Mouse (Mus musculus): ENCODE results near the gene Prdm5. TPM values are rescaled to one million over a fixed set of nuclear protein-coding genes. Genes with fewer than 3 reads are reported as not detected.

The Prdm5 gene
- polyA plus RNA-seq, 1 experiment from 2014 or later: 13.1 TPM

DNA sequence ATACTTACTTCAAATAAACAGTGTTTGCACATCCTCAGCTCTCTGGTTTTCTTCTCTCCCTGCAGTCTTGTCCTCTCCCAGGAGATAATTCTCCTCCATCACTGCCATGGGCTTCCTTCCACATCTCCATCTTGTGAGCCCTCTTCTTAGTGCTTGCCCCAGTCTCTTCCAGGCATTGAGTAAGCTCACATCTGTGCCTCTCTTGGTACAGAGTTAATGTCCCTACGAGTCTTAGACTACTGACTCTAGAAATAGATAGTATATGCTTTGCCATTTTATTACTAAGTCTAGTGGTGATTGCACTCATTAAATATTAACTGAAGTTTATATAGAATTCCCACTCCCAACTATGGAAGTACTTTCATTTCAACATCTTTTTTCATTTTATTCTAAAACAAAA is 154.0 kb downstream of the Prdm5 start:
- Histone ChIP-seq H3K27me3 (ENCODE audit: control insufficient read depth, insufficient read depth, low read length) (no peaks in the 10 kb centered on the region), H3K9me3 (ENCODE audit: control insufficient read depth, low read length) (no peaks in the 10 kb centered on the region), H3K4me3 (ENCODE audit: low read depth, low read length) (no peak overlapping the region), H3K36me3 (ENCODE audit: control insufficient read depth, insufficient read depth, low read length) (no peaks in the 10 kb centered on the region), H3K27ac (ENCODE audit: low read depth, low read length) (no peak overlapping the region), H3K4me1 (ENCODE audit: control insufficient read depth, insufficient read depth, low read length) (no peaks in the 10 kb centered on the region), H3K4me2 (no peak overlapping the region), H3K9ac (ENCODE audit: low read length) (no peak overlapping the region)
- DNase-seq (ENCODE audit: low spot score, missing footprints) (peak; percentile 49), ATAC-seq (ENCODE audit: low FRiP score) (peak; percentile 43)
- 20% methylated on average over 1 of the region's 1 CpGs for WGBS

GRCm38 (mm10) chr6:65933177-65933576 is 154.4 kb downstream of the Prdm5 start:
- Histone ChIP-seq H3K36me3 (ENCODE audit: control insufficient read depth, insufficient read depth, low read length) (no peaks in the 10 kb centered on the region), H3K4me3 (ENCODE audit: low read depth, low read length) (no peak overlapping the region), H3K9me3 (ENCODE audit: control insufficient read depth, low read length) (no peaks in the 10 kb centered on the region), H3K9ac (ENCODE audit: low read length) (no peak overlapping the region), H3K4me1 (ENCODE audit: control insufficient read depth, insufficient read depth, low read length) (no peaks in the 10 kb centered on the region), H3K4me2 (no peak overlapping the region), H3K27ac (ENCODE audit: low read depth, low read length) (no peak overlapping the region), H3K27me3 (ENCODE audit: control insufficient read depth, insufficient read depth, low read length) (no peaks in the 10 kb centered on the region)
- ATAC-seq (ENCODE audit: low FRiP score): peak; percentile 87
- WGBS: 7% methylated on average over 4 of the region's 4 CpGs
- peak; percentile 85 for DNase-seq (ENCODE audit: low spot score, missing footprints)

DNA sequence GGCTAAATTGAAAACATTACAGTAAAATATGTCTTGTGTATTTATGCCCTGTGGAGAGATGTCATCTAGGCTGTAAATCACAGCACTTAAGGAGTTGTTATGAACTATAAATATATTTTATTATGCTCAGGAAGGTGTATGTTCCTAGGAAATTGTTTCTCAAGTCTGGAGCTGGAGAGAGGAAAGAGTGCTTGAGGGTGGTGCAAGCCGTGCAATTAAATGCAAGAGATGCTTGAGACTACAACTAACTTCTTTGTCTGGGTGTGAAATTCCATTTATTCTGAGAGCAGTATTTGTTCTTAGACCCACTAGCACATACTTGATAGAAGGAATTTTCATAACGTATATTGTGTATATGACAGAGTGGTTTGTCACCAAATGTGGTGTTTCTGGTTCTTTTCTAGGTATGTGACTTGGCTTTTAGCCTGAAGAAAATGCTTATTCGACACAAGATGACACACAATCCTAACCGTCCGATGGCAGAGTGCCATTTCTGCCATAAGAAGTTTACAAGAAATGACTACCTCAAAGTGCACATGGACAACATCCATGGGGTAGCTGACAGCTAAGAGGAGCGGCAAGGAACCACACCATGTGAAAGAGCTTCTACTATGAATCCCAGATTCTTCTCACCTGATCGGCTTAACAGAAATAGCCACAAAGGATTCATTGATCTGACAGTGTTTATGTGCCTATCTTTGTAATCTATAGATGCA is 156.9 kb downstream of the Prdm5 start:
- Histone ChIP-seq H3K9me3 (ENCODE audit: control insufficient read depth, low read length) (no peaks in the 10 kb centered on the region), H3K4me3 (ENCODE audit: low read depth, low read length) (no peak overlapping the region), H3K9ac (ENCODE audit: low read length) (no peak overlapping the region), H3K27ac (ENCODE audit: low read depth, low read length) (no peak overlapping the region), H3K4me1 (ENCODE audit: control insufficient read depth, insufficient read depth, low read length) (no peaks in the 10 kb centered on the region), H3K36me3 (ENCODE audit: control insufficient read depth, insufficient read depth, low read length) (no peaks in the 10 kb centered on the region), H3K4me2 (no peak overlapping the region), H3K27me3 (ENCODE audit: control insufficient read depth, insufficient read depth, low read length) (no peaks in the 10 kb centered on the region)
- 93% methylated on average over 7 of the region's 7 CpGs for WGBS
- peak; percentile 37 for DNase-seq (ENCODE audit: low spot score, missing footprints)
- ATAC-seq (ENCODE audit: low FRiP score): no peak

DNA sequence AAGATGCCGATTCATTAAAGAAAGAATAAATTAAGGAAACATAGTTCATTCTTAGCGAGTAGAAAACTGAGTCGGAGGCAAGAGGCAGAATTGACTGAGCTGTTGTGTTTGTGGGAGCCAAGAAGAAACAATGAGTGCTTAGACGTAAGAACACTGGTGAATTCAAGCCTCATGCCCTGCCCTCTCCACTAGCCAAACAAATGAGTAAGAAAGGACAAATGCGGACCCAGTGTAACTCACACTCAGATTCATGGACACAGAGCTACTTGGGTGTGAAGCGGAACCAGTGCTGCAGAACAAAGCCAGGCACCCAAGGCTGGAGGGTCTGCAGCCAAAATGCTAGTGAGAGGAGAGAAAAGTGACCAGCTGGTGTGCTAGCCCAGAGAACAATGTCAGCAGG is 171.7 kb downstream of the Prdm5 start:
- H3K27ac ChIP-seq (ENCODE audit: low read depth, low read length): no peak overlapping the region
- ATAC-seq (ENCODE audit: low FRiP score): no peak

DNA sequence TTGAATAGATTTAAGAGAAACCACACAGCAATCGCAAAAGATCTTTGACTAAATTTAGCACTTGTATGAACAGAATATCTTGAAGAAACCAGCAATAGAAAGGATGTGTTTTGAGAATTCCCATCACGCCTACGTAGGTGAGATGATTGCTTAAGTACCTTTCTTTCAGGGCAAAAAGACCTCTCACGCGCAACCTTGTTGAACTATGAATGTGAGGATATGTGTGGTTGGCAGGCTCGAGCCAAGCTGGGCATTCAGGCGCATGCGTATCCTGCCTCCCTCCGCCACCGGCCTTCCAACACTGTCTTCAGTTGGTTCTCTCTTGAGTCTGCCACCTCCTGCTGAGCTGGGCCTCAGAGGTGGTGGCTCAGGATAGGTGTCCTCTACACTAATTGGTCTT is 173.5 kb downstream of the Prdm5 start, which contains the start of gene 4930544G11Rik:
4930544G11Rik (plus strand) TSS at position 301 of the 400 bp plus-strand sequence.
- Histone ChIP-seq H3K4me2 (no peak within 1 kb of the TSS), H3K4me1 (ENCODE audit: control insufficient read depth, insufficient read depth, low read length) (no peaks in the 10 kb centered on the region), H3K36me3 (ENCODE audit: control insufficient read depth, insufficient read depth, low read length) (no peaks in the 10 kb centered on the region), H3K27me3 (ENCODE audit: control insufficient read depth, insufficient read depth, low read length) (no peaks in the 10 kb centered on the region), H3K9ac (ENCODE audit: low read length) (no peak within 1 kb of the TSS), H3K9me3 (ENCODE audit: control insufficient read depth, low read length) (no peaks in the 10 kb centered on the region), H3K27ac (ENCODE audit: low read depth, low read length) (no peak within 1 kb of the TSS), H3K4me3 (ENCODE audit: low read depth, low read length) (no peak within 1 kb of the TSS)
- no peak for DNase-seq (ENCODE audit: low spot score, missing footprints)
- 97% methylated on average over 10 of the region's 10 CpGs for WGBS
- no peak for ATAC-seq (ENCODE audit: low FRiP score)

More for the DNA sequence above, 171.7 kb downstream of the Prdm5 start:
- DNase-seq (ENCODE audit: low spot score, missing footprints): no peak
- H3K9ac ChIP-seq (ENCODE audit: low read length): no peak overlapping the region
- WGBS: 77% methylated on average over 6 of the region's 6 CpGs
- no peaks in the 10 kb centered on the region for H3K27me3 ChIP-seq (ENCODE audit: control insufficient read depth, insufficient read depth, low read length)
- H3K36me3 ChIP-seq (ENCODE audit: control insufficient read depth, insufficient read depth, low read length): no peaks in the 10 kb centered on the region
- no peaks in the 10 kb centered on the region for H3K4me1 ChIP-seq (ENCODE audit: control insufficient read depth, insufficient read depth, low read length)
- no peak overlapping the region for H3K4me2 ChIP-seq
- no peaks in the 10 kb centered on the region for H3K9me3 ChIP-seq (ENCODE audit: control insufficient read depth, low read length)
- no peak overlapping the region for H3K4me3 ChIP-seq (ENCODE audit: low read depth, low read length)

- DNase-seq (ENCODE audit: low spot score, missing footprints) (peak; percentile 83), ATAC-seq (ENCODE audit: low FRiP score) (peak; percentile 59; the same call in 1 of the 2 replicates)
- Histone ChIP-seq H3K27ac (ENCODE audit: low read depth, low read length) (no peak overlapping the region), H3K36me3 (ENCODE audit: control insufficient read depth, insufficient read depth, low read length) (no peaks in the 10 kb centered on the region), H3K4me2 (no peak overlapping the region), H3K9ac (ENCODE audit: low read length) (no peak overlapping the region), H3K27me3 (ENCODE audit: control insufficient read depth, insufficient read depth, low read length) (no peaks in the 10 kb centered on the region), H3K9me3 (ENCODE audit: control insufficient read depth, low read length) (no peaks in the 10 kb centered on the region), H3K4me1 (ENCODE audit: control insufficient read depth, insufficient read depth, low read length) (peaks cover 8% of the 10 kb centered on the region; the same call in 1 of the 2 replicates), H3K4me3 (ENCODE audit: low read depth, low read length) (no peak overlapping the region)
- WGBS: 46% methylated on average over 6 of the region's 6 CpGs
These were observed 190.8 kb downstream of the Prdm5 start for GRCm38 (mm10) chr6:65969386-65970111.

DNA sequence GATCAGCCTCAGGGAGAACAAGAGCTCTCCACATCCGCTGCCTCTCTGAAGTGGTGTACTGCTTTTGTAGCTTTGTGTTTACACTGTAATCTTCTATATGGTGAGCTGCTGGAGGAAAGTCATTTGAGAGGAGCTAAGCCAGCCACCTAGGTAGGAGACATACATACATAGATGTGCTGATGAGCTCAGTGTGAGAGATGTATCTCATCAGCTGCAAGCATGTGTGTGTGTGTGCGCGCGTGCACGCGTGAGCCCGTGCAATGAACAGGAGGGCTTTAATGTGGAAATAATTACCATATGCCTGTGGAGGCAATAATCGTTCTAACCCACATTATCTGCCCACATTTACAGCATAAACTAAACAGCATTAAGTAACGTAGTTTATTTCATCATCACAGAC is 191.6 kb downstream of the Prdm5 start:
- Histone ChIP-seq H3K4me3 (ENCODE audit: low read depth, low read length) (no peak overlapping the region), H3K27me3 (ENCODE audit: control insufficient read depth, insufficient read depth, low read length) (no peaks in the 10 kb centered on the region), H3K9ac (ENCODE audit: low read length) (no peak overlapping the region), H3K36me3 (ENCODE audit: control insufficient read depth, insufficient read depth, low read length) (no peaks in the 10 kb centered on the region), H3K4me2 (no peak overlapping the region), H3K9me3 (ENCODE audit: control insufficient read depth, low read length) (no peaks in the 10 kb centered on the region), H3K27ac (ENCODE audit: low read depth, low read length) (no peak overlapping the region), H3K4me1 (ENCODE audit: control insufficient read depth, insufficient read depth, low read length) (peaks cover 8% of the 10 kb centered on the region; the same call in 1 of the 2 replicates)
- WGBS: 94% methylated on average over 9 of the region's 9 CpGs
- peak; percentile 27; the same call in 1 of the 2 replicates for ATAC-seq (ENCODE audit: low FRiP score)
- DNase-seq (ENCODE audit: low spot score, missing footprints): no peak

All from midbrain, embryonic 11.5 days (tissue).